Mouse (Mus musculus): ENCODE measurements around the gene Scrn3.
A peak's percentile ranks its signal among the peaks of the same experiment; 100 is the strongest.

Scrn3 gene

DNA sequence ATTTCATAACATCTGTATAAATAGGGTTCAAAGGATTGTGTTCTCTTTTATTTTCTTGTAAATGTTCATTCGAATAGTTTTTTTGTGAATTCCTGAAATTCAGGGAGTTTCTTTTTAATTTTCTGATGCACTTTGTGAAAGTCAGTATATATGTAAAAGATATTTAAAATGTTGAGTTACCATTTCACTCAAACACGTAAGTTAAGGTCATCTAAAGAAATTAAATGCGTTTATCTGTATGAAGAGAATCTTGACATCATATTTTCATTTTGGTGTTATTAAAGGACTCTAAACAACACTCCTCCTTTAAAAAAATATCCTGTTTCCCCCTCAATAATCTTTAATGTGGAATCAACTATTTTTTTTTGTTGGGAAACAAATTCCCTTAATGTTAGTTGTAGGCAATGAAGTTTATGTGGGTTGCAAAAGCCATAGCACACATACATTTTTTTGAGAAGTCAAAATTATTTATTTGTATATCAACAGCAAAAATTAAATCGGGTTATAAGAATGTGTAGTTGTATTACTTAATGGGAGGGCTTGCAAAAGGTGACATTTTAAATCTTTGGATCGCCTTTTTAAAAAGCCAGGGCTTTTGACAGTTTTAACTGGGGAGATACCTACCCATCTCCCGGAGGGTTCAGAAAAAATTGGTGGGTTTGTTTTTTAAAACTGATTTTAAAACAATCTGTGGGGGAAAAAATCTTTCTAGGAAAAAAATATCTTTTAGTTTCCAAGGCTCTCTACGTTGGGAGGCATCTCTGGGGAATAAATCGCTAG is 37.0 kb upstream of the Scrn3 start:
- DNase-seq (ENCODE audit: inconsistent ontology term), result no peak

DNA sequence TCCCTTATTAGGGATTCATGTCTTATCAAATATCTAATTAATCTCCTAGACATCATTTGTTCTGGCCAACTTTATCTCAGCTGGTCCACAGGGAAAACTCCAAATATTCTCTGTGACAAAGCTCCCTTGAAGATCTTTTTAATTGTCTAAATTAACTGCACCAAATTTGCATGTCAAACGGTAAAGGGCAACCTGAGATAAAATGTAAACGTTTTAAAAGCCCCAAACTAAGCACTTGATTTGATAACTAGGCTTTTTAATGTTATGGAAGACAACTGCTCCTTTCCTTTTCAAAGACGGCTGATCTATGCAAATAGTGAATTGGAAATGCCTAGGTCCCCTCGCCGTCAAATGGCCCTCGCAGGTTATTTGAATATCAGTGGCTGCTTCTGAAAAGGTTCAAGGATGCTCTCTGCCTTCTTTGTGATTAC is 36.2 kb upstream of the Scrn3 start:
- no peak for DNase-seq (ENCODE audit: inconsistent ontology term)

DNA sequence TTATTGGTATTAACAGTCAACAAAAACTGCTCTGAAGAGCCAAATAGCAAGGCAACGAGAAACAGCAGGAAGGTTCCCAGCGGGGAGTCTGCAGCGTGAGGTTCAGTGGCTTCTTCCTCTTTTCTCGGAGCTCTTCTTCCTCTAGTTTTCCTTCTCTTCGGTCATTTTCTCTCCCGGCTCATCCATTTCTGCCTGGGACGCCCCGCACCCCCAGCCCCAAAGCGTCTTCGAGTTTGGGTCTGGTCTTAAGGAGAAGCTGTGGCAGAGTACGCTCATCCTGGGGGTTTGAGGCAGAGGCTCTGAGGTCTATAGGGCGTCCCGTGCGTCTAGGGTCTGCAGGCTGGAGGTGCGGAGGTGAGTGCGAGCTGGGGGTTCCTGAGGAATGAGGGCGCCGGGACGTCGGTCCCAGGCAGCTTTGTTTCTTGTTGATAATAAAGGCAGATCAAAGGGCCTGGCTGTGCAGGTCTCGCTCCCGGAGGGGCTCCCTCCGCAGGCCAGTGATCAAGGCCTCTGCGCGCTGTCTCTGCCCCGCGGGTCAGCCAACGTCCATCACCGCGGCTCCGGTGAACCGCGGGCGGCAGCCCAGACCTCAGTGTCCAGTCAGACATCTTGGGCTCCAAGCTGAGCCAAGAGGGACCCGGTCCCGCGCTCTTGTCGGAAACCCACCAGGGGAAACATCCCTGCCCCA is 35.2 kb upstream of the Scrn3 start:
- no peak for DNase-seq (ENCODE audit: inconsistent ontology term)

DNA sequence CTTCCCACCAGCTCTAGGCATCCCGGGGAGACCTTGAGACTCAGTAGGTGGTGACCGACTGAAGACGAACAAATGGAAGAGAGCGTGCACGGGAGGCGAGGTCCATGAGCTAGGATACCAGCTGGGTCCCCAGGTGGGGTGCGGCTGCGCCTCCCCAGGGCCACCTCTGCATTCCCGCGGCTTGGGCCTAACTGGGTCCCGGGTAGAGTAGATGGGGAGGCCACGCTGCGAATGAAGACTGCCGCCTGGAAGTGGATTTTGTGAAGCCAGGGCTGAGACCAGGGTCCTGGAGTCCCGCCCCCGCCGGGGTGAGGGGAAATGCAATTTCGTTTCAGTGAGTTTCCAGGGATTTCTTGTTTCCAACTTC is 34.7 kb upstream of the Scrn3 start:
- no peak for DNase-seq (ENCODE audit: inconsistent ontology term)

DNA sequence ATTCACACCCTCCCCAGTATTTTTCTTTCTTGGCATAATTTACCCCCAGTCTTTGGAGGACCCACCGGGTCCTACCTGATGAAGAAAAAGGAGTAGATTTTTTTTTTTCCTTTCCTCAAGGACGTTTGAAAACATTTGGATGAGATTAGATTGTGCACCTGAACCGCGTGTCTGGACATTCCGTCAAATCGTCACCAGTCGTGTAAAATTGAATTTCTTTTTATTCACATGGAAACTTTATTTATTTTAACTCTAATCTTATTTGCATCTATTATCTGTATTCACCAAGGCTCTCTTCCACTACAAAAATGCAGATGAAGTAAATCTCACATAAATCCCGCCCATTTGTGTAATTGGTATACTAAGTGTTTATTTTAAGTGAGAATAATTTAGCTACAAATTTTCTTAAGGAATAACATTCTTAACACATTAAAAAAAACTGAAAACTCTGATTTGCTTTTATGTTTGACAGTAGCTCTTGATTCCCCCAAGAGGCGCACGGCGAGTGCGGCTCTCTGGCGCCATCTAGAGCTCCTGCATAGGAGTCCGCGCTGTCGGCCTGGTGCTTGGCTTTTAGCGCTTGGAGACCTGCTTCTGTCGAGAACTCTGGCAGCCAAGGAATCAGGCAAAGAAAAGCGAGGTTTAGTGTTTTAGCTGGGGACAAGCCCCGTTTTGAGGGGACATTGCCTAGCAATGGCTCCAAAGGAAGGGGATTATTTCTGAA is 34.1 kb upstream of the Scrn3 start:
- peak; percentile 86 for DNase-seq (ENCODE audit: inconsistent ontology term)

DNA sequence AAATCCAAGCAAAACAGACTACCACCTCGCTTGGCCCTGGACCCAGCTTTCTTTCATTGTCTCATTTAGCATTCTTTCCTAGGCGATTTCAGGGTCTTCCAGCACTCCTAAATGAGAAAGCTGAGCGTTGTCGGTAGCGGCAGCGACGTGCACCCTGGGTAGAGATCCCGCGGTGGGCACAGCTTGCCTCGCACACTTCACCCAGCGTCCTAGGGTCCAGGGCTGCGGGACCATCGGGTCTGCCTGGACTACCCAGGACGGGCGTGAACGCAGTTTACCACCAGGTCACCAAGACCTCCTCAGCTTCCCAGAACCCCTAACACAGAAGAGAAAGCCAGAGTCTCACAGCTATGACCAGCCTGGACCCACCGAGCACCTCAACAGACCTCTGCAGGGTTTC is 33.5 kb upstream of the Scrn3 start:
- no peak for DNase-seq (ENCODE audit: inconsistent ontology term)

DNA sequence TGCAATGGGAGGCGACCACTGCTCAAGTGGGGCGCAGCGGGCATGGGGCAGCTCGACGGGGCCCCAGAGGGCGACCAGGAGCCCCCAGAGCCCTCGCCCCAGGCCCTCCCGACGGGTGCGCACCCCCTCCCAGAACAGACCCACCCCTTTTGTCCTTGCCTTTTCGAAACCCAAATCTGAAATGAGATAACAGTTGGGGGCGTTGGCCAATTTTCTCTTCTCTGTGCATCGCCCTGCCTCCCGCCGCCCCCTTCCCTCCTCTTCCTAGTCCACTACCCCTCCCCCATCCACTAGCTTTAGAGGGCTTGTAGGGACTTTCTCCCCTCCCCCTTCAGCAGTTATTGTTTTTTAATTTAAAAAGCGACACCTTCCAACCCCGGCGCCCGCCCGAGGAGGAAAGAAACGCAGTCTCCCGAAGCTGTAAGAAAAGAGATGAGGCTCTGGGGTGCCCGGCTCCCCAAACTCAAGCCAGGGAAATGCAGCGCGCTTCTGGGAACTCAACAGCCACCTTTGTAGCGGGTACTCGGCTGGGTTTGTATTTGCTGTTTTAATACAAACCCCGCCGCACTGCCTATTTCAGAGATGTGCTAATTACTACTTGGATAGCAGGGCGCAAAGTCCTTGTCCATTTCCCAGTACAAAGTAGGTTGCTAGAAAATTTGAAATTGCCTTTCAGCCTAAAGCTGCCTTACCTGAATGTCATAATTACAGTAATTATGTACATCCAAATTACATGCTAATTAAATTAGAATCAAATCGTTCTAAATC is 32.9 kb upstream of the Scrn3 start:
- DNase-seq (ENCODE audit: inconsistent ontology term), result no peak

DNA sequence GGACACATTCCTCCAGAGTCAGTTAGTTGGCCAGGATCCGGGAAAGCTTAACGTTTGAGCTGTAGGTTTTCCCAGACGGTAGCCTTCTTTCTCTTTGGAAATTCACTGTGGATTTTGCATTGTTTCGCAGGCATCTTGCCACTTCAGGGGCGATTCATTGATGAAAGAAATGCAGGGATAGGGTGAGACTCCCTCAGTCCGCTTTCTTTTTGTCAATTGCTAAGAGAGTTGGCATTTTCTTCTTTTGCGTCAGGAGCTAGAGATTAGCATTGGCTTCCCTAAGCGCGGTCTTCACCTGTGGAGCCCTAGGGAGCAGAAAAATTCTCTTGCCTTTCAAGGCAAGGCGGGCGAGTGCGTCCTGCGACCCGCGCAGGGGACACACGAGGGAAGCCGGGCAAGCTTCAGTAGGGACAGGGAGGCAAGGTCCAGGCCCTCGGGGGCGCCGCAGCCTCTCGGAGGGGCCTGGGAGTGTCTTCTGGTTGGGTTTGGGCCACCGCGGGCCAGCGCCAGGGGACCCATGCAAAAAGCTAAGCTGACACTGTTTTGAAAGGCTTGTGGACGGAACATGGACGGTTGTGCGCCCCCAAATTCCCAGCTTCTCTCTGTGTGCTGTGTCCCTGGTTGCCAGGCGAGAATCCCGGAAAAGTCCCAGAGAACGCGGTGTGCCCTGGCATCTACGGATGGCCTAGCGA is 31.9 kb upstream of the Scrn3 start:
- no peak for DNase-seq (ENCODE audit: inconsistent ontology term)

DNA sequence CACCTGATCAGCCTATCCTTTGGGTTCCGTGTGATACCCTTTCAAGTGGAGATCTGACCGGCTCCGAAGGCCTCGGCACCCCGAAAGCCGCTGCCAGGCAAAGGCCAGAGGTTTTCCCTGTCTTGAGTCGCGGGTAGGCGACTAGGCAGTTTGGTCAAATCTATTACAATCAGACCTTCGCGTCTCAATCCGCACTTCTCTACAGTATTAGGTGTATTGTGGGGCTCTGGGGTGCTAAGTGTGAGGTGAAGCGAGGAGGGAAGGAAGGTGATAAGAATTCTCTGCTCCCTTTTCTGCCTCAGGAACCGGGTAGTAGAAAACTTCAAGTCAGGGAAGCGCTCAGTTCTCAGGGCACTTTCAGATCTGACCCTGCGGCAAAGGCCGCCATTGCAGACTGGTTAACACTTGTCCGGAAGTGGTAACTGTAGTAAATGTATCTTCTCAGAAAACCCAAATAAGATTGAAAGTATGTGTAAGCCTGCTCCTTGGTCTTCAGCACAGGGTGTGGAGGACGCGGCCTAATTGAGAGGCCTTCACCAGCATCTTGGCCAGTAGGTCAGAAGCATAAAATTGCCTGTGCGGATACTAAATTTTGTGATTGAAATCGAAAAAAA is 31.2 kb upstream of the Scrn3 start:
- DNase-seq (ENCODE audit: inconsistent ontology term), result no peak

DNA sequence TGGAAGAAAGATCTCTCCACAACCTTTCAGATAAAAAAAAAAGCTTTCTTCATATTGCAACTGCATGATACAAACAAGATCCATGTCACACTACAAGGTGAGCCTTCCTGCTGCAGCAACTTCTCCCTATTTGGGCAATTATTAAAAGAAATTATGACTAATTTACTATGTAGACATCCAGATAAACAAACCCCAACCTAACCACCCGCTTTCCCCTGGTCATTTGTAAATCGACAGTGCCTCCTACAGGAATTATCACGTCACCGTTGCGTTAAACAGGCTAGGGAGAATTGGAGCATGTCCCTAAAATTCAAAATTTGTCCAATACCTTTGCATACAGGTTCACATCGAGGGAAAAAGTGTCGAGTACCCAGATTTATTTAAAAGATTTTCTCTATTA is 30.7 kb upstream of the Scrn3 start:
- DNase-seq (ENCODE audit: inconsistent ontology term), result no peak

DNA sequence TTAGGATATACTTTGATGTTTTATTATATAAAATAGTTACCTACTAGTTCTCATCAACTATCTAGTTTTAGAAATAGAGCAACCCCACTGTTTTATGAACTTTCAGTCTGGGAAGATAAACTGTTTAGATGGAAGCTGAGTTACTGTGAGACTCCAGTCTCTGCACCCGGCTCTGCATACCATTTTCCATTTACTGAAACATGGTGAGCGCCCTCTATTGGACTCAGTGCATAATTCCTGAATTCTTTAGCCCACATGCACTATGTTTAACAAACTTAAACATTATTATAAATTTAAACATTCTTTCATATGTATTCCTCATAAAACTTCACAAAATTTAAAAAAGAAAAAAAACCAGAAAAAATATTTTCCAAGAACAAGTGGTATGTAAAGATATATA is 26.8 kb upstream of the Scrn3 start:
- no peak for DNase-seq (ENCODE audit: inconsistent ontology term)

DNA sequence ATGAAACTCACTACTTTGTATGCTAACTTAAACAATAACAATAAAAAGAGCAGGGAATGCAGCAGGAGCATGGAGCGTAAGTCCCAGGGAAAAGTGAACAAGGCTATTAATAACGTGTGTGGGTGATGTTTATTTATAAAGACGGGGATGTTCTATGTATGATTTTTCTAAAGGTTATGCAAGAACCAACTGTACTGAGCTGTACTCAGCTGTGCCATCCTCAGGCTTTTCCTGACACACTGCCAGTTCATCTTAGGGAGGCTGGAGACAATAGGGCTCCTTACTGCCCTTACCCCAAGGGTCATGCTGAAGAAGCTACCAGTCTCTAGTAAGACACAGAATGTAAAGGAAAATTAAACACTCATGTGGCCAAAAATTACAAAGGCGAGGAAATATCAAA is 21.3 kb upstream of the Scrn3 start:
- DNase-seq (ENCODE audit: inconsistent ontology term), result no peak

DNA sequence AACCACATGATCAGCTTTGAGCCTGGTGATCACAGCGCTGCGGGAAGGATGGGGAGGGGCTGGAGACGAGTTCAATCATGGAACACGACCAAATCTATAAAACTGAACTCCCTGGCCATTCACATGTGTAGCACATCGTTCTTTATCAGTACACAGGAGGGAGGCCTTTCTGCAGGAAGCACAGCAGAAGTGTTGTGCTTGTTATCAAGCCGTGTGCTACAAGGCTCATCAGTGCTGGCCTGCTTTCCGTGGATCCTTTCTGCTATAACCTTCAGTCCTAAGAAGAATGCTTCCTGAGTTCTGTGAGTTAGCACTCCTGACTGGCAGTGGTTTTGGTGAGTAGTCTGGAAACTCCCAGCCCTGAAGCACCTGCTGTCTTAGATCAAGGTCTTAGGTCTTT is 17.4 kb upstream of the Scrn3 start:
- DNase-seq (ENCODE audit: inconsistent ontology term), result no peak

DNA sequence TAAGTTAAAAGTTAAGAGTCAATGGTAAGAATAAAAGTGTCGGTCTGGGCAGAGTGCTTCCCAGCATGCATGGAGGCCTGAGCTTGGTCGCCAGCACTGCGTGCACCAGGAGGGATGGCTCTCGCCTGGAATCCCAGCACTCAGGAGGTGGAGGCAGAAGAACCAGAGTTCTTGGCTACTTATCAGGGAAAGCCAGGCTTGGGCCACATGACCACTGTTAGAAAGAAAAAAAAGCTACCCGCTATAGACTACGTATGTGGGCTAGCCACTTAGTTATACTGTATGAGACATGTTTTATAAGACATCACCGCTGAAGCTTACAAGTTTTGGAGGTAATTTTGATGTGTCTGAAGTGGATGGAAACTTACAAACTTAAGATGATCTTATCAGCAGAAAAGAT is 14.2 kb upstream of the Scrn3 start:
- no peak for DNase-seq (ENCODE audit: inconsistent ontology term)

DNA sequence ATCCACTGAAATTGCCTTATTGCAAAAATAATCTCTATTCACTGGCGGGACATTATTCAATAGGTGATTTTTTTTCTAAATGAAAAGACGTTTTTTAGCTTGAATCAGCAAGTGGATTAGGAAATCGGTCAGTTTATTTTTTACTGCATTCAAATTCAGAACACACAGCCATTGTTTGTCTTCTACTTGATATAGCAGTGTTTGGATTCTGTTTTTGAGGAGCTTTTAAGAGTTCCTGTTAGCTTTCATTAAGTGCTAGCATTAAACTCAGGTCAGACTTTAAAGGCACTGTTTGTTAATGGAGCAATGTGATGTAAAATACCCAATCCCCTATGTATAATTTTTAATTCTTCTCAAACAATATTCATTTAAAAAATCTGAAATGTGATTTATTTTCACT is 13.6 kb upstream of the Scrn3 start:
- DNase-seq (ENCODE audit: inconsistent ontology term), result no peak

DNA sequence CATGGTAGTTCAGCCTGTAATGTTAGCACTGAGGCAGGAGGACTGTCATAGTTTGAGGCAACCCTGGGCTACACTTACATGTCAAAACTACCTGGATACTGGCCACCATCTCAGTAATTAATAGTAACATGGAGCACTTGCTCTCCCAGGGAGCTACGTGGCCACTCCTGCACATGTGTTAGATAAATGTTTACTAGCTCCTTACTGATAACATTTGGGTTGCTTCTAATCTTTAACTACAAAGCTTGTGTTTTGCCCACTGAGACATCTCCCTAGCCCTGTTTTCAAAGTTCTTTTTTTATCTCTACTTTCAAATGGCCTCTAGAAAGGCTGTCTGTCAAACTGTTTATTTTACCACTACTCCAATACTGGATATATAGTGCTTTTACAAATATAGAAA is 10.4 kb upstream of the Scrn3 start:
- no peak for DNase-seq (ENCODE audit: inconsistent ontology term)

DNA sequence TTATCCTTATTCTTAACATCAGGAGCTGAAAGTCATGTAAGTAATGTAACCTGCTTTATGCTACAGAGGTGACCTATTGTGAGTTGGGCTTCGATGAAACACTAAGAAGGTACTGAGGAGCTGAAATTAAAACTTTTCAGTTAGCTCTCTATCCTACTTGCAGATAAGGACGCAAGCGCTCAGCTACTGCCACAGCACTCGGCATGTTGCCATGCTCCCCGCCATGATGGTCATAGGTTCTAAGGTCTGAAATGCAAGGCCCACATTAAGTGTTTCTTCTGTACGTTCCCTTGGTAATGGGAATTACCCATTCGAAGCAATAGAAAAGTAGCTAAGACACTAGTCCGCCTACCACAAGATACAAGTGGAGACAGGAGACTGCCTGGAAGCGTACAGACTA is 9.7 kb upstream of the Scrn3 start:
- DNase-seq (ENCODE audit: inconsistent ontology term), result no peak

DNA sequence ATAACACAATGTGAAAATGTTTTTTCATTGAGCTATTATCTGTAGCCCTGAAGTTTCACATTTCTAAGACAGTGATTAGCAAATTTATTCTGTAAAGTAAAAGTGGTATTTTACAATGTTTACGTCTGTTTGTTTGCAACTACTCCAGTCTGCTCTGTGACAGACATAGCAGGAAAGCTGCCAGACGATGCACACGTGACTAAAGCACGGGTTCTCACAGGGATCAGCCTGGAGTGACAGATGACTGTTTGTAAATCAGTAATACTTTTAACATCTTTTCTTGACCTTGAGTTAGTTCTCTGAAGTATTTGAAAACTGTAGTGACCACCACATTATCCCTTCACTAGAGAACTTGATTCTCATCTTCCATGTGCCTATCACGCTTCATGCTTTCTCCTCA is 7.9 kb upstream of the Scrn3 start:
- no peak for DNase-seq (ENCODE audit: inconsistent ontology term)

DNA sequence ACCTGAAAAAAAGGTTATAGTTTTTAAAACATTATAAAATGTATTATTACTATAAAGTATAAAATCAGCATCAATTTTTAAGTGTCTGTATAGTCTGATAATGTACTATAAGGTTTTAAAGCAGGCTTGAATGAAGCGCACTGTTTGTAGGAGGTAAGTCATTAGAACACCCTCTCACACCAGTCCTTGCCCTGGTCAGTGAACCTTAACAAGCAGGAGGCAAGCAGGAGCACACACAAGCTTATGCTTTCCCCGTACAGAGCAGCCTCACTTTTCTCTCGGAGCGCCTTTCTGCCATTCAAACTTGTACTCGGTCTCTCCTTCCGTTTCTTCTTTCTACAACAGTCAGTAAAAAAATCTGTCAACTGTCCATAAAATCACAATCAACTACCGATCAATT is 6.4 kb upstream of the Scrn3 start:
- no peak for DNase-seq (ENCODE audit: inconsistent ontology term)

DNA sequence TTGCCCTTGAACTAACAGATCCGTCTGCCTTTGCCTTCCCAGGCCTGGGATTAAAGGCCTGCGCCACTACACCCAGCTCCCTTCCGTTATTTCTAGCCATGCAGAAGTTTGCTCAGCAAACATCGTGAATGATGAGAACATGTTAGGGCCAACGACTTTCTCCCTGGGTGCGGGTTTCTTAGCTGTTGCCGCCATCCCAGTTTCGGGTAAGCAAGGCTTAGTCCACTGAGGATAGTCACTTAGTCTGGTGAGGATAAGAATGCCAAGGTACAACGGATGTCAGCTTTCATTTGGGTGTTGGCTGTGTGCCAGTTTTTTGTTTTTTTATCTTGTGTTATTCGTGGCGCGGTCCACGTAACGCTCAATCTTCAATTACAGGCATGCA is 708 bp downstream of the Scrn3 start:
- peak; percentile 30 for DNase-seq (ENCODE audit: inconsistent ontology term)

DNA sequence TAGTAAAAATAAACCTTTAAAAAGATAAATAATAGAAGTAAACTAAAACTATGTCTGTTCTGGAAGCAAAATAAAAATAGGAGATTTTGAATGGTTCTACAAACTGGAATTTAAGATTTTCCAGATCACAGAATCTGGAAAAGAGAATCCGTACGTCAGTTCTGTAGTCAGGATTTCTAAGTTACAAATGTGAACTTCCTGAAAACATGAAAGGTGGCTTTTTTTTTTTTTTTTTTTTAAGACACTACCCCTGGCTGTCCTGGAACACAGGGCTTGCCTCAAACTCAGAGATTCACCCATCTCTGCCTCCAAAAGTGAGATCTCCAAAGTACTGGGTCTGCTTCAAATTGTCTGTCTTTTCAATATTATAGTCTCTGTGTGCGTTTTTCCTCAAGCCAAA is 1.9 kb downstream of the Scrn3 start:
- DNase-seq (ENCODE audit: inconsistent ontology term), result no peak
